Mouse (Mus musculus) E14TG2a.4 (cell line): ENCODE measurements around the gene Abcb7.

ENCODE experiments used
- CTCF ChIP-seq: conservative IDR thresholded peaks from 2 replicates; pipeline ENCODE4 v1.5.1; 2014; ENCODE audit warnings: low read length
- NANOG ChIP-seq: IDR thresholded peaks from 2 replicates; pipeline ENCODE4 v1.6.1; 2014; ENCODE audit warnings: borderline replicate concordance, low read length, mixed read lengths
- POU5F1 ChIP-seq: IDR thresholded peaks from 2 replicates; pipeline ENCODE4 v1.6.1; 2014; ENCODE audit warnings: low read length, borderline replicate concordance

- TF ChIP-seq CTCF, result no peak
- no peak for TF ChIP-seq NANOG
- no peak for TF ChIP-seq POU5F1
Observed at GRCm38 (mm10) chrX:104401134-104401533, 12.5 kb downstream of the Abcb7 start.
